Mouse (Mus musculus): ENCODE measurements around the gene Vti1a.

GRCm38 (mm10) chr19:55651017-55651416 lies 334.9 kb downstream of the Vti1a start:
- no peak for TF ChIP-seq CTCF (IDR thresholded peaks at IDR 0.05; ENCODE audit: extremely low read depth, insufficient read depth, low read length)
- no peak for TF ChIP-seq POLR2A (IDR thresholded peaks at IDR 0.05; ENCODE audit: extremely low read depth, insufficient read depth, low read length)

All from cortical plate, adult 2 months (tissue).